Mouse (Mus musculus) olfactory bulb, adult 2 months (tissue): ENCODE results near the gene Syt9.

Experiments
- CTCF ChIP-seq: fragments of 200-500 bp; IDR thresholded peaks from 2 replicates; pipeline ENCODE4 v1.5.1; 2012; ENCODE audit warnings: low read depth, mild to moderate bottlenecking, low read length, moderate library complexity; ENCODE audit not compliant: insufficient read depth
- POLR2A ChIP-seq: fragments of 200-500 bp; IDR thresholded peaks from 2 replicates; pipeline ENCODE4 v1.6.1; 2012; ENCODE audit warnings: mild to moderate bottlenecking, low read depth, low read length, moderate library complexity; ENCODE audit not compliant: insufficient read depth

DNA sequence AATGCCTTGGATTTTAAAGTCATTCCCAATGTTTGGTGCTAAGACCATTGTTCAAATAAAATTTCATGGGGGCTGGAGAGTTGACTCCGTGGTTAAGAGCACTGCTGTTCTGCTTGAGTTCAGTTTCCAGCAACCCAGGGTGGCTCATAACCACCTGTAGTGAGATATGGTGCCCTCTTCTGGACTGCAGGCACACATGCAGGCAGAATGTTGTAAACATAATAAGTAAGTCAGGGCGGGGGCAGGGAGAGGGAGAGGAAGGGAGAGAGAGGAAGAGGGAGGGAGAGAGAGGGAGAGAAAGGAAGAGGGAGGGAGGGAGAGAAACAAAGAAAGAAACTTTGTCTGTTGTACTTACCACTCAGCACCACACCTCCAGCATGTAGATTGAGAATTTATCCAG, 203.3 kb downstream of the Syt9 start:
- TF ChIP-seq POLR2A (no peak), CTCF (no peak)
